Mouse (Mus musculus): Measurements from ENCODE around the gene Gm21060. TPM values are rescaled to one million over a fixed set of nuclear protein-coding genes. Genes with fewer than 3 reads are reported as not detected.
"Not testable (repeated sequence)": the region's sequence is repeated elsewhere in the genome, so short reads cannot be mapped to it uniquely, and the experiment has no call there.

The Gm21060 gene
- not detected in 2 replicates for total RNA-seq (2017)

DNA sequence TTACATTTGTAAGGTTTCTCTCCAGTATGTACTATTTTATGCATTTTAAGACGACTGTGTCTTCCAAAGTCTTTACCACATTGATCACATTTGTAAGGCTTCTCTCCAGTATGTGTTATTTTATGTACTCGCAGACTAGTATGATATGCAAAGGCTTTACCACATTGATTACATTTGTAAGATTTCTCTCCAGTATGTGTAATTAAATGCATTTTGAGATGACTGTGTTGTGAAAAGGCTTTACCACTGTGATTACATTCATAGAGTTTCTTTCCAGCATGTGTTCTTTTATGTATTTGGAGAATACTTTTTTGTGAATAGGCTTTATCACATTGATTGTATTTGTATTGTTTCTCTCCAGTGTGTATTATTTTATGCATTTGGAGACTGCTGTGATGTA, at the start of gene Gm21060:
Gene Gm21060 (minus strand): TSS at position 101 of the 400 bp plus-strand sequence.
- ATAC-seq (replicated peaks in 1 of 2; ENCODE audit: insufficient read depth in 1 of 2, low FRiP score in 2 of 2, low TSS enrichment in 1 of 2, low read depth in 1 of 2, poor library complexity in 2 of 2, severe bottlenecking in 2 of 2): no peak

DNA sequence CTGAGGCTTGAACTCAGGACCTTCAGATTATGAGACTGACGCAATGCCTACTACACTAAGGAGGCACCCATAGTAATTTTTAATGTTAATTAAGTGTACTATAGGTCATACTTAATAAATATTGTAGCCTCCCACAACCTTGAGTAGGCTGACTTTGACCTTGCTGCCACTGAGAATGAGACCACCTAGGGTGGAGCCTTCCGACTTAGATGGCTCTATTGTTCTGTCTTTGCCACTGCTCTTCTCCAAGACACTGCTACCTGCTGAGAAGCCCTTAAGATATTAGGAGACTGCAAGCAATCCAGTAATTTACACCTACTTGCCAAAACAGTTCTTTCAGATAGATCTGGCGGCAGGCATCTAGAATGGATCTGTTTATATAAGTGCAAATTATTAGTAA, 24.0 kb upstream of the Gm21060 start:
- not testable (repeated sequence) for ATAC-seq (replicated peaks in 1 of 2; ENCODE audit: insufficient read depth in 1 of 2, low FRiP score in 2 of 2, low TSS enrichment in 1 of 2, low read depth in 1 of 2, poor library complexity in 2 of 2, severe bottlenecking in 2 of 2)

DNA sequence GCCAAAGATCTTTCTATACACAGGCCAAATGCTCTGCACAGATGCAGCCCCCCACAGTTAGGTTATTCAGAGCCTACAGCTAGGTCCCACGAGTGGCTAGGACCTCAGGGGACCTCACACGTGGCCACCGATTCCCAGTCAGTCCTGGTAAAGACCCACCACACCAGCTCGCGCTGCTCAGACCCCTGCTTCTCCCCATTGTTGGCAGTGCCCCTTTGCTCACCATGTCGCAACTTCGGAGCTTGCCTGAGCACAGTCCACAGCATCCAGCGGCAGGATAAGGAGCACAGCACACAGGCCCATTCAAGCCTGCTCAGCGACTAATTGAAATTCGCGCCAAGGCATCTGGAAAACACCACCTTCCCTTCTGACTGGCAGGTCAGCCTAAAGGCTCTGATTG, 16.3 kb upstream of the Gm21060 start:
- ATAC-seq (replicated peaks in 1 of 2; ENCODE audit: insufficient read depth in 1 of 2, low FRiP score in 2 of 2, low TSS enrichment in 1 of 2, low read depth in 1 of 2, poor library complexity in 2 of 2, severe bottlenecking in 2 of 2): not testable (repeated sequence)

DNA sequence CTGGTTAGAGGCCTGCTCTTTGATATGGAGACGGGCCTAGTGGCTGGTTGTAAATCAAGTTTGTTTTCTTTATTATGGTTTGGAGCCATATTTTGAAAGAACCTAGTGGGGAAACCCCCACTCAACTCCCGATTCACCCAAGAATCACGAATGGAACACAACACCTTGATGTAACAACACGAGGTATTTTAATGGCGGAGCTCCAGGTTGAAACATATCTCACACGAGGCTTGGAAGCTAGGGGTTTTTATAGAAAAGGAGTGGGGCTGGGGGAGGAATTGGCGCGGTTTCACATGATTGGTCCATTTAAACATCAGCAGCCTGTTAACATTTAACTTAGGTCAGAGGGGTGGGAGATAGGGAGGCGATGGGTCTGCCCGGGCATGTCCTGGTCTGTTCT, 15.5 kb upstream of the Gm21060 start:
- ATAC-seq (replicated peaks in 1 of 2; ENCODE audit: insufficient read depth in 1 of 2, low FRiP score in 2 of 2, low TSS enrichment in 1 of 2, low read depth in 1 of 2, poor library complexity in 2 of 2, severe bottlenecking in 2 of 2): not testable (repeated sequence)

DNA sequence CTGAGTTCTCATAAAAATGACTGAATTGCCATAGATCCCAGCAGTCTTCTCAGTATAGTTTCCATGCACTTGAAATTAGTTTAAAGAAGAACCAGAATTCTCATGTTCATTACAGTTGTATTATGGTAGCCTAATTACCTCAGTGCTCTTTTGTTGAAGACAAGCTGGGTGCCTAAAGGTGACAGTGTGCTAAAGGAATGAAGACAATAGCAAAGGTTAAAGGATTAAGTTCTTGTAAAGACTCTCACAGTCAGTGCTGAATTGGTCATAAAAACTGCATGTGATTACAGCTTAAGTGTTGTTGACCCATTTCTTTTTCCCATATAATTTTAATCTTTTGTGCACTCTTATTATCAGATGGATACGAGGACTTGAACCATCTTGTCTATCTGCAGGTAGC, 11.2 kb upstream of the Gm21060 start:
- ATAC-seq (replicated peaks in 1 of 2; ENCODE audit: insufficient read depth in 1 of 2, low FRiP score in 2 of 2, low TSS enrichment in 1 of 2, low read depth in 1 of 2, poor library complexity in 2 of 2, severe bottlenecking in 2 of 2): not testable (repeated sequence)

DNA sequence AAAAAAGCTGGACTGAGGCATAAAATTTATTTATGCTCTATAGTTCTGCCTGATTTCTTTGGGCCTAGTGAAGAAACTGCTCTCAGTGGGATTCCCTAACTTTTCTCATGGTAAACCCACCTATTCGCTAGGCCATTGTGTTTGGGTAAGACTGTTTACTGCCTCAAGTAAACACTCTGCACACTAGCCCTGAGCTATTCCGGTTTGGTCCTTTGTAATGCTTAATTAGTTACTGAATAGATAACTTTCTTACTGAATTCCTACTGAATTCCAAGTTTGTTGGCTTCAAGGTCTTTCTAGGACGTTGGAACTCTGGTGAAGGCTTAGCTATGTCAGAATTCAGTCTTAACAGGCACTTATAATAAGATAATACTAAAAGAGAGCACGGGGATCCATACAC, 11.8 kb downstream of the Gm21060 start:
- ATAC-seq (replicated peaks in 1 of 2; ENCODE audit: insufficient read depth in 1 of 2, low FRiP score in 2 of 2, low TSS enrichment in 1 of 2, low read depth in 1 of 2, poor library complexity in 2 of 2, severe bottlenecking in 2 of 2): not testable (repeated sequence)

DNA sequence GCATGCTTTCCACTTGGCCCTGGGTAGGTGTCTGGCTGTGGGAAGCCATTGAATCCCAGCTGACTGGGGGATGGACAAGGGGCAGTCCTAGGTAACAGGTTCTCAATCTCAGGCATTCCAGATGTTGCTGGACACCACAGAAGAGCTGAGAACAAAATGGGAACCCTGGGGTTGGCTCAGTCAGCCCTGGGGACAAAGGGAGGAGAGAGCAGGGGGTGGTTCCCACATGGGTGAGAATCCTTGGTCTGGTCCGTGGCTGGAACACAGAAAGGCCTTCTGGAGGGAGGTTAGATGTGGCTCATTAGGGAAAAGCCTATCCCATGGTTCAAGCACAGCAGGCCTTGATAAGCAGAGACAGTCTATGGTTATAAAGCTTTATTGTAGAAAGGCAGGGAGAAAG, 13.3 kb downstream of the Gm21060 start:
- ATAC-seq (replicated peaks in 1 of 2; ENCODE audit: insufficient read depth in 1 of 2, low FRiP score in 2 of 2, low TSS enrichment in 1 of 2, low read depth in 1 of 2, poor library complexity in 2 of 2, severe bottlenecking in 2 of 2): no peak

DNA sequence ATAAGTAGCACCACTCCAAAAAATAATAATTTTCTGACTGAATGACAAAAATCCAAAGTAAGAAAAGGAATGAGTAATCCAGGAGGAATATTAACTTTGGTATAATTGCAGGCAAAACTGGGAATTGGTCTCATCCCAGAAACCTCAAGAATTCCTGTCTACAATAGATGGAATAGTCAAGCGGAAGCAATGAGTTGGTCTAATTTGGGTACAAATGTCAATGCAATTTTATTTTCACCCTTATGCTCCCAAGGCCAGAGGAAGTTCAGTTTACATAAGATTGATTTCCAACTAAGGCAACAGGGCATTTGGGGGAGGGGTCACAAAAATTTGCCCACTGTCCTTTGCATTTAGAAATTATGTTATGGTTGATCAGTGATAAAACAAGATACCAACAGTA, 21.4 kb downstream of the Gm21060 start:
- no peak for ATAC-seq (replicated peaks in 1 of 2; ENCODE audit: insufficient read depth in 1 of 2, low FRiP score in 2 of 2, low TSS enrichment in 1 of 2, low read depth in 1 of 2, poor library complexity in 2 of 2, severe bottlenecking in 2 of 2)

DNA sequence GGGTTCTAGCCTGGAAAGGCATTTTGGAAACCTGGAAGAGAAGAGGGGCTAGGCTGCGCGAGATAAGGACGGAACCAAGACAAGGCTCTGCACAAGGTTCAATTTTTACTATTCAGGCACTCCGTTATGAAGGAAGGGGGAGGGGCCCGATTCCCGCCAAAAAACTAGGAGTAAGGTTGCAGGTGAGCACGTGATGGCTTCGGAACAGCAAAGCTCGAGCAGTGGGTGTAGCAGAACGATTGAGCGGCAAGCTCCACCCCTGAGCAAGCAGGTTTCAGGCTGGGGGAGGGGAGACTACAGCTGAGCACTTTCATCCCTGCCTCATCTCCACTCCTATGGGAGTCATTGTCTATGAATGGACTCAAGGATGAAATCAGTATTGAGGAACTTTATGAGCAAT, 27.7 kb downstream of the Gm21060 start:
- not testable (repeated sequence) for ATAC-seq (replicated peaks in 1 of 2; ENCODE audit: insufficient read depth in 1 of 2, low FRiP score in 2 of 2, low TSS enrichment in 1 of 2, low read depth in 1 of 2, poor library complexity in 2 of 2, severe bottlenecking in 2 of 2)

DNA sequence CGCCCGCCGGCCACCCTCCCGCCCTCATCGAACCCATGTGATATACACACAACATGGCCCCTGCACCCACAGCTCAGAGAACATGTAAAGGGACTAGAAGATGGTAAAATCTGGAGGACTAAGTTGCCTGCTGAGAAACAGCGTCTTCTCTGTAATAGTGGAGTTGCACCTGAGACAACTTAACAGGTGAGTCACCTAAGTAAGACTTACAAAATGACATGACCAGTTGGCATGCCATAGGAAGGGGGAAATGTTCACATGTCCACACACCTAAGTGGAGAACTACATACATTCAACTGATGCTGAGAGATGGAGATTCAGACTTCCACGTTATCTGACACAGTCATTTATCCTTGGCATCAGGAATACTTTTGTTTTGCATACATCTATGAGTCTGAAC, 29.7 kb downstream of the Gm21060 start:
- ATAC-seq (replicated peaks in 1 of 2; ENCODE audit: insufficient read depth in 1 of 2, low FRiP score in 2 of 2, low TSS enrichment in 1 of 2, low read depth in 1 of 2, poor library complexity in 2 of 2, severe bottlenecking in 2 of 2): no peak

DNA sequence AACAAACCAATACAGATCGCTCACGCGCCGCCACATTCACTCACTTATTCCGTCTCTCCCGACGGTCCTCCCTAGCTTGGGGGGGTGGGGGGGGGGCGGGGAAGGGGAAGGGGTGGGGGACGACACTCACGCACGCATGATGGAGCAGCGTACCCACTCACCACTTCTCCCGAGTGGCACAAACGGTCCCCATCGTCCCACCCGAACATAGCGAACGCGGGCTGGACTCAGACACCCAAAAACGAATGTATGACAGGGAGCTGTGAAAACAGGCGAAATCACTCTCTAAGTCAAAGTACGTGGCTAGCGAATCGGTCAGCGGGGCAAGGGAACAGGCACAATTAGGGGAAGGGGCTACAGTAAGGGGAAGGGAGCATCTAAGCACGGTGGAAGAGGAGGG, 30.2 kb downstream of the Gm21060 start:
- no peak for ATAC-seq (replicated peaks in 1 of 2; ENCODE audit: insufficient read depth in 1 of 2, low FRiP score in 2 of 2, low TSS enrichment in 1 of 2, low read depth in 1 of 2, poor library complexity in 2 of 2, severe bottlenecking in 2 of 2)

DNA sequence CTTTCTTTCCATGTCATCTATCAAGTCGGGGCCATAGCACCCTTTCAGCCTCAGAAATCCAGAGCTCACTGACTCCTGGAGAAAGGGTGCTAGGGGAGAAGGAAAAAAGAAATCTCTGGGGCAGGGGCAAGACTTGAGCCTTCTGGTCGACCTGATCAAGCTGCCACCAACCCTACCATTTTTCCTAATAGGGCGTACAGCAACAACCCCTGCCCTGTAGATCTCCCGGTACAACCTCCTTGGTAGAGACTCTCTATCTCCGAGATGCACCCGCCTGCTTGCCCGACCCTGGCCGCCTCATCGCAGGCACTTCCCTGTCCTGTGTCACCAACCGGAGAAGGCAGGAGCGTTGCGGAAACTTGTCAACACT, 30.6 kb downstream of the Gm21060 start:
- no peak for ATAC-seq (replicated peaks in 1 of 2; ENCODE audit: insufficient read depth in 1 of 2, low FRiP score in 2 of 2, low TSS enrichment in 1 of 2, low read depth in 1 of 2, poor library complexity in 2 of 2, severe bottlenecking in 2 of 2)

DNA sequence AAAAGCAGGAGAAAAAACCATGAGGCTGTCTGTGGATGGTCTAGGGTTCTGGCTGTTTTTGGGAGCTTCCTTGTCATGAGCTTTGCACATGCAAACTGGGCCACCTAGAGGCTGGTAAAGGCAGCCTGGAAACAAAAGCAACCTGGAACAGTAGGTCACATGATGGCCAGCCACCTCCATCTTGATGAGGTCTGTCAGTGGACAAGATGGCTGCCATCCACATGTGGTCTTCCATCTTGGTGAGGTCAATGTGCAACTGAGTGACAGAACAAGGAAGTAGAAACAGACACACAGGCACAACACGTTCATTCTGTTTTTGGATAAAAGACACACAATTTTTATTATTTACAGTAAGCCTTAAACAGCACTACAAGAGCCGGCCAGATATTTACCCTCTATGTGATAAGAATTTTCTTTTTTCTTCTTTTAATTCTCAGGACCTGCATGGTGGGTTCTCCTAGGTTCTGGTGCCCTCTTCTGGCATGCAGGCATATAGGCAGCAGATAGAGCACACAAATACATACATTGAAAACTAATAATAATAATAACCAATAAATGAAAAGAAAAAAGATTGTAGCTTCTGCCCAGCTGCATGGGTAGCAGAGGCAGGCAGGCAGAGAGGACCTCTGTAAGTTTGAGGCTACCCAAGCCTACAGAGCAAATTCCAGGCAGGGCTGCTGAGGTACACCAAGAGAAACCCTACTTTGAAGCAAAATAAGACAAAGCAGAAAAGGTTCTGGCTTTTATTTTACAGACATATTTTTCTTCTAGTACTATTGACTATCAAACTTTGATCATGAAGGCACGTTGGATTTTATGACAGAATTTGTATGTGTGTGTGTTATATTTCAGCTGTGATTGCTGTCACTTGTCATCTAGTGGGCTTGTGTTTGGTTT, 31.3 kb downstream of the Gm21060 start:
- peak; percentile 72 to 77 for ATAC-seq (replicated peaks in 1 of 2; ENCODE audit: insufficient read depth in 1 of 2, low FRiP score in 2 of 2, low TSS enrichment in 1 of 2, low read depth in 1 of 2, poor library complexity in 2 of 2, severe bottlenecking in 2 of 2)

DNA sequence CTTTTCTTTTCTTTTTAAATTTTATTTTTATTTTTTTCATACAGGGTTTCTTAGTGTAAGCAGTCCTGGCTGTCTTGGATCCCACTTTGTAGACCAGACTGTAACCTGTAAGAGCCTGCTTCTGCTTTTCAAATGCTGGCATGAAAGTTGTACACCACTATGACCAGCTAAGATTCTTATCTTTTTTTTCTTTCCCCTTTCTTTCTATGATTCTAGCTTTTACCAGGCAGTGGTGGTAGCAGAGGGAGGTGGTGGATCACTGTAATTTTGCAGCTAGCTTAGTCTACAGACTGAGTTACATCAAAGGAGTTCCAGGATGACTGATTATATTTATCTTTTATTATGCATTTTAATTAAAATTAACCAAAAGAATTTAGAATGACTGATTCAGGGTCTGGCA, 31.9 kb downstream of the Gm21060 start:
- ATAC-seq (replicated peaks in 1 of 2; ENCODE audit: insufficient read depth in 1 of 2, low FRiP score in 2 of 2, low TSS enrichment in 1 of 2, low read depth in 1 of 2, poor library complexity in 2 of 2, severe bottlenecking in 2 of 2): peak; percentile 6 to 9; a peak in 1 of 4 replicates

DNA sequence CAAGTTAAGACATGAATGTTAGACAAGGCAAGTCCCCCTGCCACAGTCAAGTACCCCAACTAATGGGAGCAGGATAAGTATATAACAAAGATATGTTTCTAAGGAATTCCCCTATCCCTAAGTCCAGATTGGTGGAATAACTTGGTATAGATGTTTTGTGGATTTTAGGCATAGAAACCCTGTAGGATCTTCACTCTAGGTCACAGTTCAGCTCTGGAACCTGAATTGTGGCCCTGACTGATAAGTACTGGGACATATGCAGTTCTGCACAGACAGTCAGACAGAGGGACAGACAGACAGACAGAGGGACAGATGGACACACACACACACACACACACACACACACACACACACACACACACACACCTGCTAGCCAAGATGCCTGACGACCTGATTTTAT, 32.6 kb downstream of the Gm21060 start:
- ATAC-seq (replicated peaks in 1 of 2; ENCODE audit: insufficient read depth in 1 of 2, low FRiP score in 2 of 2, low TSS enrichment in 1 of 2, low read depth in 1 of 2, poor library complexity in 2 of 2, severe bottlenecking in 2 of 2): no peak

DNA sequence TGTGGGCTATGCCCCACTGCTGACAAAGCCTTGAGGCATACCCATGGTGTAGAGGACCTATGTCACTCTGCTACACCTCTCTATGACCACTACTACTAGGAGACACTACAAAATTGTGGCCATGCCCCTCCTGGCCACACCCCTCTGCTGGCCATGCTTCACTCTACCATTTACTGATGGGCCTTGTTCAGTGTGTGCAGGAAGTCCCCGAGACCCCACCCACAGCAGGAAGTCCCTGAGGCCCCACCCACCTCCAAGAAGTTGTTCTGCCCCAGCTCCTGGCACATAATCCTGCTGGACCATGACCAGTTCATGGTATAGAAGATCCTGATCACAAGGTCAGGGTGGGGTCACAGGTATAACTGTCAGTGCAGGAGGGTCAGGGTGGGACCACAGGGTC, 35.6 kb downstream of the Gm21060 start:
- no peak for ATAC-seq (replicated peaks in 1 of 2; ENCODE audit: insufficient read depth in 1 of 2, low FRiP score in 2 of 2, low TSS enrichment in 1 of 2, low read depth in 1 of 2, poor library complexity in 2 of 2, severe bottlenecking in 2 of 2)

DNA sequence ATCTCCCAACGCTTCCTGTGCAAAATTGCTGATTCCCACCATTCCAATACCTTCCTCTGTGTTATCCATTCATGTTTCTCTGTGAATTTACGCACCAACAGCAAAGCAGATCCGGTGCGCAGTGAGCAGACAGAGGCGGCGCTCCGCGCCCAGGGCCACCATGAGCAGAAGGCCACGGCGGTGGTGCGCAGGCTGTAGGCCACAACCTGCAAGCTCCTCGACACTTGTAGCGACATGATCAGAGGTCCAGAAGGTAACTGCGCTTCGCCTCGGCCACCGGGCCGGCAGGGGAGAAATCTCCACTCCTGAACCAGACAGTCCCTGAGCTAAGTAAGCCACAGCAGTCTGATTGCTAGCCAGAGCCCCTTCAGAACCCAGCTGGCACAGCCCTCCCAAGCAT, 39.1 kb downstream of the Gm21060 start:
- ATAC-seq (replicated peaks in 1 of 2; ENCODE audit: insufficient read depth in 1 of 2, low FRiP score in 2 of 2, low TSS enrichment in 1 of 2, low read depth in 1 of 2, poor library complexity in 2 of 2, severe bottlenecking in 2 of 2): no peak

DNA sequence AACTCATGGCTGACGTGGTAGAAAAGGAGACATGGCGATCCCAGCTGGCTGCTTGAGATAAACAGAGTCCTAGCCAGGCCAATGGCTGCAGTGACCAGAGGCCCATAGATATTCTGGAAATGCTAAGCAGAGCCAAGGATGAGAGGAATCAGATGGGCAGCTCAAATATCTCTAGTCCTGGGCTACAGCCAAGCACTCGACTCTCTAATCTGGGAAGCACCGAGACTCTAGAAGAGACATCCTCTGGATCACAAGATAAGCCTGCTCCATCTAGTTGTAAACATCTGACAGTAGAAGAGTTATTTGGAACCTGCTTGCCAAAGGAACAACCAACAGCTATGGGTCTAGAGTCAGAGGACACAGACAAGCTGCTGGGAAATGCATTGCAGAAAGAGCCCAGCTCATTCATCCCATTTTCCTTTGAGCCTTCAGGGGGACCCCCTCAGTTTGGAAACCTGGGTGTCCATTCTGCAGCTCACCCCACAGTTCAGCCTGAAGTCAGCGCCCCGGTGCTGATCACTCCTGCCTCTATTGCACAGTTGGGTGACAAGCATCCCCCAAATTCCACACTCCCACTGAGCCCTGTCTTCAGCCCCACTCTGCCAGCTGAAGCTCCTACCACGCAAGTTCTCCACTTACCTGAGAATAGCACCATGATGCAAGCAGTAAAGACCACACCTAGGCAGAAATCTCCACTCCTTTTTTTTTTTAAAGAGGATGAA, 40.5 kb downstream of the Gm21060 start:
- ATAC-seq (replicated peaks in 1 of 2; ENCODE audit: insufficient read depth in 1 of 2, low FRiP score in 2 of 2, low TSS enrichment in 1 of 2, low read depth in 1 of 2, poor library complexity in 2 of 2, severe bottlenecking in 2 of 2): no peak

Measured in hematopoietic stem cell, adult 5-6 weeks (primary cell).